Mouse (Mus musculus) small intestine, adult 2 months (tissue): Measurements from ENCODE around the gene Egfl8.

Experiments
- CTCF ChIP-seq: fragments of 200-500 bp; IDR thresholded peaks from 2 replicates; pipeline ENCODE4 v1.5.1; 2012; ENCODE audit warnings: low read depth, mild to moderate bottlenecking, control low read depth, inconsistent platforms, low read length, moderate library complexity, mixed read lengths; ENCODE audit not compliant: insufficient replicate concordance, insufficient read length; ENCODE audit errors: extremely low read depth
- POLR2A ChIP-seq: fragments of 200-500 bp; IDR thresholded peaks from 2 replicates; pipeline ENCODE4 v1.6.1; 2012; ENCODE audit warnings: low read depth, mild to moderate bottlenecking, control low read depth, inconsistent platforms, low read length, moderate library complexity

GRCm38 (mm10) chr17:34657271-34657670 lies 41.5 kb upstream of the Egfl8 start:
- TF ChIP-seq CTCF (no peak), POLR2A (no peak)
